Mouse (Mus musculus): ENCODE measurements around the gene Kctd6. TPM values are rescaled to one million over a fixed set of nuclear protein-coding genes. Genes with fewer than 3 reads are reported as not detected.
"Not testable (repeated sequence)": the region's sequence is repeated elsewhere in the genome, so short reads cannot be mapped to it uniquely, and the experiment has no call there.

The Kctd6 gene
- polyA plus RNA-seq, 1 experiment from 2014 or later = 43.9 TPM

GRCm38 (mm10) chr14:8258752-8259151 lies 44.8 kb downstream of the Kctd6 start:
- POLR2A ChIA-PET = no interaction called here
- in situ Hi-C loops (cut with MboI; ENCODE audit: low pct_unique_long_range_greater_than_20kb) = no loop called here
- CTCF ChIA-PET = interaction anchor here (1.9 kb wide), 1 partner anchor 16 kb away, joined by 4 read pairs; no protein-coding TSS in a partner anchor
- no peak for TF ChIP-seq CTCF (IDR thresholded peaks at IDR 0.05)
- no peaks in the 10 kb centered on the region for H3K27me3 ChIP-seq
- DNase-seq (ENCODE audit: low read depth, low spot score) (no peak), ATAC-seq (peak; percentile 41)

GRCm38 (mm10) chr14:8259166-8259565 lies 45.2 kb downstream of the Kctd6 start, which contains the start of gene Acox2:
Acox2 (minus strand) TSS chr14:8259353.
- in situ Hi-C loops (cut with MboI; ENCODE audit: low pct_unique_long_range_greater_than_20kb) = no loop called here
- DNase-seq (ENCODE audit: low read depth, low spot score) (no peak), ATAC-seq (no peak)
- H3K27me3 ChIP-seq = no peaks in the 10 kb centered on the region
- TF ChIP-seq CTCF (IDR thresholded peaks at IDR 0.05) = no peak
- CTCF ChIA-PET = interaction anchor here (1.9 kb wide), 1 partner anchor 17 kb away, joined by 4 read pairs; no protein-coding TSS in a partner anchor
- POLR2A ChIA-PET = no interaction called here

GRCm38 (mm10) chr14:8260214-8260613 lies 46.3 kb downstream of the Kctd6 start:
- H3K27me3 ChIP-seq = no peaks in the 10 kb centered on the region
- CTCF ChIA-PET = interaction anchor here (1.9 kb wide), 1 partner anchor 18 kb away, joined by 4 read pairs; no protein-coding TSS in a partner anchor
- DNase-seq (ENCODE audit: low read depth, low spot score) = no peak
- POLR2A ChIA-PET = interaction anchor here (0.6 kb wide), 1 partner anchor 46 kb away, joined by 3 read pairs; no protein-coding TSS in a partner anchor
- in situ Hi-C loops (cut with MboI; ENCODE audit: low pct_unique_long_range_greater_than_20kb) = loop anchor here (10.0 kb wide), 1 partner anchor 55 kb away; no protein-coding TSS in a partner anchor
- no peak for TF ChIP-seq CTCF (IDR thresholded peaks at IDR 0.05)
- no peak for ATAC-seq

GRCm38 (mm10) chr14:8262242-8262641 lies 48.3 kb downstream of the Kctd6 start:
- ChIA-PET CTCF (interaction anchor here (0.7 to 1.9 kb wide), 5 partner anchors 9 to 84 kb away, joined by 3 to 8 read pairs (median 4); no protein-coding TSS in a partner anchor), POLR2A (no interaction called here)
- in situ Hi-C loops (cut with MboI; ENCODE audit: low pct_unique_long_range_greater_than_20kb) = loop anchor here (10.0 kb wide), 1 partner anchor 57 kb away; no protein-coding TSS in a partner anchor
- no peaks in the 10 kb centered on the region for H3K27me3 ChIP-seq
- DNase-seq (ENCODE audit: low read depth, low spot score) (no peak), ATAC-seq (no peak)
- peak; percentile 52 for TF ChIP-seq CTCF (IDR thresholded peaks at IDR 0.05)

GRCm38 (mm10) chr14:8264378-8264777 lies 50.4 kb downstream of the Kctd6 start:
- ATAC-seq = no peak

GRCm38 (mm10) chr14:8271281-8271680 lies 57.3 kb downstream of the Kctd6 start:
- CTCF ChIA-PET; DNase-seq (ENCODE audit: low read depth, low spot score); POLR2A ChIA-PET: not testable (repeated sequence)

More at GRCm38 (mm10) chr14:8264378-8264777, 50.4 kb downstream of the Kctd6 start:
- no peak for DNase-seq (ENCODE audit: low read depth, low spot score)
- ChIA-PET CTCF (no interaction called here), POLR2A (no interaction called here)
- H3K27me3 ChIP-seq = no peaks in the 10 kb centered on the region
- TF ChIP-seq CTCF (IDR thresholded peaks at IDR 0.05) = no peak
- in situ Hi-C loops (cut with MboI; ENCODE audit: low pct_unique_long_range_greater_than_20kb) = loop anchor here (10.0 kb wide), 1 partner anchor 60 kb away; no protein-coding TSS in a partner anchor

More at GRCm38 (mm10) chr14:8271281-8271680, 57.3 kb downstream of the Kctd6 start:
- ATAC-seq; H3K27me3 ChIP-seq; in situ Hi-C loops (cut with MboI; ENCODE audit: low pct_unique_long_range_greater_than_20kb): not testable (repeated sequence)

Other genes starting within 250 kb of the Kctd6 start
- 0.44 TPM for gene Dnase1l3, start 219.6 kb upstream of the Kctd6 start, polyA plus RNA-seq (2021)
- 26.9 TPM for gene Abhd6, start 211.2 kb upstream of the Kctd6 start, polyA plus RNA-seq (2021)
- 28.7 TPM for gene Rpp14, start 133.8 kb upstream of the Kctd6 start, polyA plus RNA-seq (2021)
- 67.3 TPM for gene Pxk, start 115.9 kb upstream of the Kctd6 start, polyA plus RNA-seq (2021)
- gene Pdhb, start 41.1 kb upstream of the Kctd6 start, polyA plus RNA-seq (2021) = 217 TPM
- 0.53 TPM for gene Acox2, start 45.2 kb downstream of the Kctd6 start, polyA plus RNA-seq (2021)
- gene Fam107a, start 103.9 kb downstream of the Kctd6 start, polyA plus RNA-seq (2021) = 173 TPM
- gene Oit1, start 164.6 kb downstream of the Kctd6 start, polyA plus RNA-seq (2021) = 0.18 TPM